Mouse (Mus musculus) ES-Bruce4 (cell line): ENCODE data around the gene Ctnna2. TPM values are rescaled to one million over a fixed set of nuclear protein-coding genes. Genes with fewer than 3 reads are reported as not detected.

Source experiments
- H3K27ac ChIP-seq: 2 replicates; pipeline ENCODE4 v1.5.1; 2012; ENCODE audit warnings: low read length, inconsistent platforms; ENCODE audit not compliant: insufficient read depth
- H3K27me3 ChIP-seq: 2 replicates; pipeline ENCODE4 v1.6.1; 2012; ENCODE audit warnings: mild to moderate bottlenecking, low read length, inconsistent platforms; ENCODE audit not compliant: control insufficient read depth, poor library complexity, insufficient read depth, severe bottlenecking
- H3K36me3 ChIP-seq: 2 replicates; pipeline ENCODE4 v1.6.1; 2012; ENCODE audit warnings: inconsistent platforms, mild to moderate bottlenecking, low read length, moderate library complexity; ENCODE audit not compliant: control insufficient read depth, poor library complexity, insufficient read depth, severe bottlenecking
- H3K4me1 ChIP-seq: one replicate; pipeline ENCODE4 v1.8.1; 2011; ENCODE audit warnings: low read length; ENCODE audit not compliant: control insufficient read depth, insufficient read depth
- H3K4me3 ChIP-seq: 2 replicates; pipeline ENCODE4 v1.5.1; 2011; ENCODE audit warnings: low read depth, mild to moderate bottlenecking, low read length
- H3K9ac ChIP-seq: 2 replicates; pipeline ENCODE4 v1.6.1; 2012; ENCODE audit warnings: low read depth, mild to moderate bottlenecking, inconsistent platforms; ENCODE audit not compliant: poor library complexity, severe bottlenecking
- H3K9me3 ChIP-seq: replicated peaks from 2 replicates; pipeline ENCODE4 v1.6.1; 2012; ENCODE audit warnings: mild to moderate bottlenecking, low read length, inconsistent platforms; ENCODE audit not compliant: control insufficient read depth, poor library complexity, insufficient read depth, severe bottlenecking
- CTCF ChIP-seq: IDR thresholded peaks from one replicate; pipeline ENCODE4 v1.8.1; 2011; ENCODE audit warnings: low read depth, low read length
- EP300 ChIP-seq: IDR thresholded peaks from 2 replicates; pipeline ENCODE4 v1.6.1; 2011; ENCODE audit warnings: low read depth, low read length; ENCODE audit not compliant: insufficient read depth
- POLR2A ChIP-seq: IDR thresholded peaks from one replicate; pipeline ENCODE4 v1.8.1; 2011; ENCODE audit warnings: low read length; ENCODE audit not compliant: insufficient read depth
- polyA plus RNA-seq: library from polyadenylated mRNA; stranded (reverse); fragments of >200 nt; gene quantifications from 2 replicates; pipeline ENCODE4 v1.2.4, GENCODE M21; 2011; ENCODE audit warnings: low read depth; ENCODE audit not compliant: missing spikeins, insufficient read depth, insufficient read length

Ctnna2 gene
- polyA plus RNA-seq, 1 experiment = 0.76 TPM

DNA sequence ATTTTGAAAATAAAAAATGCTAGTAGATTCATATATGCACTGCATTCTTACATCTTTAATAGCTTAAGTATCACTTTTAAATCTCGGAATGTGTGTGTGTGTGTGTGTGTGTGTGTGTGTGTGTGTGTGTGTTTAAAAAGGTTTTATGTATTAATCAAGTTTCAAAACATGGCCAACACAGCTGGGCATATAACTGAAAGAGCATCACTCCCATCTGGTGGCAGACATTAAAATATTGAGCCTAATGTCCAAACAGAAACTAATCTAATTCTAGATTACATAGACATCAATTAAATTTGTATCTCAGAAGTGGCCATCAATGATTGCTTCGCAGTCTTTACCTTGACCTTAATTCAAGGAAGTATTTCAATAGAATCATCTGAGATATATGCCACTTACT is 140.4 kb downstream of the Ctnna2 start:
- H3K9me3 ChIP-seq = no peaks in the 10 kb centered on the region
- no peak overlapping the region for H3K4me3 ChIP-seq
- TF ChIP-seq POLR2A = no peak
- TF ChIP-seq EP300 = no peak
- TF ChIP-seq CTCF = no peak
- no peak overlapping the region for H3K27ac ChIP-seq
- H3K4me1 ChIP-seq = no peaks in the 10 kb centered on the region
- H3K9ac ChIP-seq = no peak overlapping the region
- H3K27me3 ChIP-seq = no peaks in the 10 kb centered on the region
- H3K36me3 ChIP-seq = no peaks in the 10 kb centered on the region

DNA sequence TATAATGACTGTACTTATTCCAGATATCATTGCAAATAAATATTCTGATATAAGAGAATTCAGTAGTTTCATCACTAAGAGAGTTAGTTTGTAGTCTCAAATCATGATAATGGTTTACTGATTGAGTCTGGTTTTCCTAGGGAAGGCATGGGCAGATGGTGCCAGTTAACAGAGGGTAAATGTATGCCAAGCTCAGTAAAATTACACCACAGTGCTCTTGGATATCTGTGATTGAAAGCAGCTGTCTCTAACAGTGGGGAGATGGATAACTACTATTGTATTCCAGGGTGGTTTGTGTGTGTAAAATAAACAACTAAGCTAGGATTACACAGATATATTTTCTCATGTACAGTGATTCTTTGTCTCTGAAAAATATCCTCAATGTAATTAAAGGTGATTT is 140.8 kb downstream of the Ctnna2 start:
- Histone ChIP-seq H3K36me3 (no peaks in the 10 kb centered on the region), H3K4me3 (no peak overlapping the region), H3K27ac (no peak overlapping the region), H3K9me3 (no peaks in the 10 kb centered on the region), H3K9ac (no peak overlapping the region), H3K4me1 (no peaks in the 10 kb centered on the region), H3K27me3 (no peaks in the 10 kb centered on the region)
- no peak for TF ChIP-seq CTCF
- no peak for TF ChIP-seq EP300
- no peak for TF ChIP-seq POLR2A

DNA sequence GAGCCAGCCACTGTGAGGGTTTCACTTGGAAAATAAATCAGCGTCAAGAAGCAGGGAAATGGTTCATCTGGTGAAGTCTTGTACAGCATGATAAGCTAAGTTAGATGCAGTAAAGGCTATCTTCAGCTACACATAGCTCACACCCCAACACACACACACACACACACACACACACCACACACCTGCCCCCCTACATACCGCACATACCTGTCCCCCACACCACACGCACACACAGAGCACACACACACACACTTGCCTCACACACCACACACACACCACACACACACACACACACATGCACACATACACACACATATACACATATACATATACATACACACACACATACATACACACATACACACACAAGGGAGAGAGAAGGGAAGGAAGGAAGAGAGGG is 142.0 kb downstream of the Ctnna2 start:
- Histone ChIP-seq H3K4me3 (no peak overlapping the region), H3K27ac (no peak overlapping the region), H3K9ac (no peak overlapping the region), H3K9me3 (no peaks in the 10 kb centered on the region), H3K27me3 (no peaks in the 10 kb centered on the region), H3K4me1 (no peaks in the 10 kb centered on the region), H3K36me3 (no peaks in the 10 kb centered on the region)
- TF ChIP-seq CTCF (no peak), EP300 (no peak), POLR2A (no peak)

DNA sequence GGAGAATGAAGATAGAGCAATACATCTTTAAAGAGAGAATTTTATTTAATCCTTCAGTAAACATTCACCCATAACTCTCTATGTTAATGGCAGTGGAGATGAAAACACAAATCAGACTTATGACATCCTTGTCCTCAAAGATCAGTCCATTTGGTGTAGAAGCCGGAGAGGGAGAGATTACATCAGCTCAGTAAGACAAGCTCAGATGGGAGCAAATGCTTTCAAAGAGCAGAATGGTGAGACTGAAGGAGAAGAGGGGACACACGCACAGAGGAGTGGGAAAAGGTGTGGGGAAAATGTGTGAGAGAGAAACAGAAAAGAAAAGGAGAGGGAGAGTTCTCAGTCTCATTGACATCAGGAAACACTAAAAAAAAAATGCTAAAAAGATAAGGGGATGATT is 144.8 kb downstream of the Ctnna2 start:
- no peak overlapping the region for H3K27ac ChIP-seq
- TF ChIP-seq CTCF (no peak), EP300 (no peak), POLR2A (no peak)
- no peaks in the 10 kb centered on the region for H3K36me3 ChIP-seq
- H3K4me1 ChIP-seq = no peaks in the 10 kb centered on the region
- H3K9ac ChIP-seq = no peak overlapping the region
- no peaks in the 10 kb centered on the region for H3K27me3 ChIP-seq
- H3K9me3 ChIP-seq = no peaks in the 10 kb centered on the region
- H3K4me3 ChIP-seq = no peak overlapping the region

DNA sequence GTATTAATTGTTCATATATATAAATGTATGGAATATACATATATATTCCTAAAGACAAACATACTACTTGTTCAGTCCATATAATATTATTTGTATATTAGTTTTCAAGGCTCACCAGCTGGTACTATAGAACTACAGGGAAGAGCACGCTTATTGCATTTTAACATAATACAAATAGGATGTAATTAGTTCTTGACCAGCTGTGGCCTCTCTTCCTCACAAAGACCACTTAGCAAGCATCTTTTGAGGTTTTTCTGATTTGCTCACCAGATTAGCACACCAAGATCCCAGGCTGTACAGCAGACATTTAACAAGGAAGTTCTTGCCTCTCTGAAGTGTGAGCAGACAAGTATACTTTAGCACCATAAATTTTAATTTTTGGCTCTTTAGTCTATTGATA is 152.0 kb downstream of the Ctnna2 start:
- H3K4me1 ChIP-seq = no peaks in the 10 kb centered on the region
- TF ChIP-seq CTCF (no peak), POLR2A (no peak), EP300 (no peak)
- no peaks in the 10 kb centered on the region for H3K9me3 ChIP-seq
- no peak overlapping the region for H3K4me3 ChIP-seq
- no peaks in the 10 kb centered on the region for H3K27me3 ChIP-seq
- H3K9ac ChIP-seq = no peak overlapping the region
- no peak overlapping the region for H3K27ac ChIP-seq
- H3K36me3 ChIP-seq = no peaks in the 10 kb centered on the region

DNA sequence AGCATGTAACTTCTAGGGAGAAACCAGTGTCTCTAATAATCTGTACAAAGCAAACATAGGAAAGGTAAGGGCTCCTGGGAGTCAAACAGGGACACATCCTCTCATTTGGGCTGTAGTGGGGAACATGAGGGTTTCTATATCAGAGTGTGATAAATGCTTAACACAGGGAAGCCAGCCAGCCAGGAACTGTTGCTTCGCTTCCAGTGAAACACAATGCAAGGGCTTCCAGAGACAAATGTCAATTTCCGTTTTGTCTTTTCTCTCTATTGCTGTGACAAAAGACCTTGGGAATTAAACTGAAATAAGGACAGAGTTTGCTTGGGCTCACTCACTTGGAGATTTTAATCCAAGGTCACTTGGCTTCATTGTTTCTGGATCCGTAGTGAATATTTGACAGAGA is 162.4 kb downstream of the Ctnna2 start:
- no peaks in the 10 kb centered on the region for H3K36me3 ChIP-seq

More for the DNA sequence above, 162.4 kb downstream of the Ctnna2 start:
- H3K4me1 ChIP-seq = no peaks in the 10 kb centered on the region
- H3K9ac ChIP-seq = no peak overlapping the region
- no peaks in the 10 kb centered on the region for H3K27me3 ChIP-seq
- TF ChIP-seq CTCF (no peak), EP300 (no peak), POLR2A (no peak)
- H3K4me3 ChIP-seq = no peak overlapping the region
- no peak overlapping the region for H3K27ac ChIP-seq
- no peaks in the 10 kb centered on the region for H3K9me3 ChIP-seq
